Mouse (Mus musculus): Measurements from ENCODE around the gene Ccdc180. TPM values are rescaled to one million over a fixed set of nuclear protein-coding genes. Genes with fewer than 3 reads are reported as not detected.
A peak's percentile ranks its signal among the peaks of the same experiment; 100 is the strongest.

Ccdc180 gene
- polyA plus RNA-seq, 1 experiment from 2014 or later: 0.71 TPM

- H3K9me3 ChIP-seq (ENCODE audit: control insufficient read depth, low read length): no peaks in the 10 kb centered on the region
- no peaks in the 10 kb centered on the region for H3K36me3 ChIP-seq (ENCODE audit: control insufficient read depth, insufficient read depth, low read length)
- H3K4me3 ChIP-seq (ENCODE audit: low read depth, low read length): no peak overlapping the region
- H3K27ac ChIP-seq (ENCODE audit: low read depth, low read length): no peak overlapping the region
- no peak overlapping the region for H3K9ac ChIP-seq (ENCODE audit: low read depth, low read length)
- no peak for ATAC-seq (ENCODE audit: low FRiP score)
- 74% methylated on average over 4 of the region's 4 CpGs for WGBS
- H3K4me1 ChIP-seq (replicated peaks; ENCODE audit: control insufficient read depth, insufficient read depth, low read length): no peaks in the 10 kb centered on the region
- H3K4me2 ChIP-seq (replicated peaks; ENCODE audit: low read depth, low read length): no peak overlapping the region
- 0 out of 2 replicates have a peak, but pooled peaks cover 2% of the 10 kb centered on the region for H3K27me3 ChIP-seq (ENCODE audit: control insufficient read depth, insufficient read depth, low read length)
- DNase-seq (ENCODE audit: low spot score): no peak
Observed at GRCm38 (mm10) chr4:45928561-45928960, 38.5 kb downstream of the Ccdc180 start.

GRCm38 (mm10) chr4:45941628-45942044, 51.5 kb downstream of the Ccdc180 start:
- ATAC-seq (ENCODE audit: low FRiP score) (no peak), DNase-seq (ENCODE audit: low spot score) (peak; percentile 84)
- no peaks in the 10 kb centered on the region for H3K36me3 ChIP-seq (ENCODE audit: control insufficient read depth, insufficient read depth, low read length)
- no peak overlapping the region for H3K27ac ChIP-seq (ENCODE audit: low read depth, low read length)
- no peaks in the 10 kb centered on the region for H3K4me1 ChIP-seq (replicated peaks; ENCODE audit: control insufficient read depth, insufficient read depth, low read length)
- no peaks in the 10 kb centered on the region for H3K9me3 ChIP-seq (ENCODE audit: control insufficient read depth, low read length)
- H3K4me3 ChIP-seq (ENCODE audit: low read depth, low read length): no peak overlapping the region
- H3K9ac ChIP-seq (ENCODE audit: low read depth, low read length): no peak overlapping the region
- H3K27me3 ChIP-seq (ENCODE audit: control insufficient read depth, insufficient read depth, low read length): no peaks in the 10 kb centered on the region
- H3K4me2 ChIP-seq (replicated peaks; ENCODE audit: low read depth, low read length): no peak overlapping the region
- 38% methylated on average over 13 of the region's 13 CpGs for WGBS

- DNase-seq (ENCODE audit: low spot score): no peak
- no peak overlapping the region for H3K4me3 ChIP-seq (ENCODE audit: low read depth, low read length)
- H3K27ac ChIP-seq (ENCODE audit: low read depth, low read length): no peak overlapping the region
- no peak overlapping the region for H3K9ac ChIP-seq (ENCODE audit: low read depth, low read length)
- no peak for ATAC-seq (ENCODE audit: low FRiP score)
- H3K27me3 ChIP-seq (ENCODE audit: control insufficient read depth, insufficient read depth, low read length): no peaks in the 10 kb centered on the region
- H3K36me3 ChIP-seq (ENCODE audit: control insufficient read depth, insufficient read depth, low read length): no peaks in the 10 kb centered on the region
- no peaks in the 10 kb centered on the region for H3K9me3 ChIP-seq (ENCODE audit: control insufficient read depth, low read length)
- no peaks in the 10 kb centered on the region for H3K4me1 ChIP-seq (replicated peaks; ENCODE audit: control insufficient read depth, insufficient read depth, low read length)
- 79% methylated on average over 8 of the region's 8 CpGs for WGBS
- H3K4me2 ChIP-seq (replicated peaks; ENCODE audit: low read depth, low read length): no peak overlapping the region
Observed at GRCm38 (mm10) chr4:45947729-45948128, 57.6 kb downstream of the Ccdc180 start.

GRCm38 (mm10) chr4:45949109-45949848, 59.2 kb downstream of the Ccdc180 start:
- H3K9ac ChIP-seq (ENCODE audit: low read depth, low read length): no peak overlapping the region
- no peak overlapping the region for H3K4me3 ChIP-seq (ENCODE audit: low read depth, low read length)
- H3K9me3 ChIP-seq (ENCODE audit: control insufficient read depth, low read length): no peaks in the 10 kb centered on the region
- 94% methylated on average over 7 of the region's 7 CpGs for WGBS
- H3K4me1 ChIP-seq (replicated peaks; ENCODE audit: control insufficient read depth, insufficient read depth, low read length): no peaks in the 10 kb centered on the region
- H3K36me3 ChIP-seq (ENCODE audit: control insufficient read depth, insufficient read depth, low read length): no peaks in the 10 kb centered on the region
- no peak overlapping the region for H3K4me2 ChIP-seq (replicated peaks; ENCODE audit: low read depth, low read length)
- no peak for DNase-seq (ENCODE audit: low spot score)
- H3K27ac ChIP-seq (ENCODE audit: low read depth, low read length): no peak overlapping the region
- ATAC-seq (ENCODE audit: low FRiP score): no peak
- no peaks in the 10 kb centered on the region for H3K27me3 ChIP-seq (ENCODE audit: control insufficient read depth, insufficient read depth, low read length)

GRCm38 (mm10) chr4:45951830-45952229, 61.7 kb downstream of the Ccdc180 start:
- Histone ChIP-seq H3K9ac (ENCODE audit: low read depth, low read length) (no peak overlapping the region), H3K36me3 (ENCODE audit: control insufficient read depth, insufficient read depth, low read length) (no peaks in the 10 kb centered on the region), H3K9me3 (ENCODE audit: control insufficient read depth, low read length) (no peaks in the 10 kb centered on the region), H3K4me1 (replicated peaks; ENCODE audit: control insufficient read depth, insufficient read depth, low read length) (no peaks in the 10 kb centered on the region), H3K27me3 (ENCODE audit: control insufficient read depth, insufficient read depth, low read length) (no peaks in the 10 kb centered on the region), H3K4me2 (replicated peaks; ENCODE audit: low read depth, low read length) (no peak overlapping the region), H3K27ac (ENCODE audit: low read depth, low read length) (no peak overlapping the region), H3K4me3 (ENCODE audit: low read depth, low read length) (no peak overlapping the region)
- DNase-seq (ENCODE audit: low spot score) (no peak), ATAC-seq (ENCODE audit: low FRiP score) (no peak)
- WGBS: 96% methylated on average over 18 of the region's 18 CpGs

GRCm38 (mm10) chr4:45953025-45953919, 63.2 kb downstream of the Ccdc180 start:
- Histone ChIP-seq H3K4me1 (replicated peaks; ENCODE audit: control insufficient read depth, insufficient read depth, low read length) (no peaks in the 10 kb centered on the region), H3K27ac (ENCODE audit: low read depth, low read length) (no peak overlapping the region), H3K9me3 (ENCODE audit: control insufficient read depth, low read length) (no peaks in the 10 kb centered on the region), H3K4me3 (ENCODE audit: low read depth, low read length) (no peak overlapping the region), H3K27me3 (ENCODE audit: control insufficient read depth, insufficient read depth, low read length) (no peaks in the 10 kb centered on the region), H3K9ac (ENCODE audit: low read depth, low read length) (no peak overlapping the region), H3K4me2 (replicated peaks; ENCODE audit: low read depth, low read length) (no peak overlapping the region), H3K36me3 (ENCODE audit: control insufficient read depth, insufficient read depth, low read length) (no peaks in the 10 kb centered on the region)
- ATAC-seq (ENCODE audit: low FRiP score) (no peak), DNase-seq (ENCODE audit: low spot score) (no peak)
- 89% methylated on average over 23 of the region's 23 CpGs for whole genome bisulfite sequencing

DNA sequence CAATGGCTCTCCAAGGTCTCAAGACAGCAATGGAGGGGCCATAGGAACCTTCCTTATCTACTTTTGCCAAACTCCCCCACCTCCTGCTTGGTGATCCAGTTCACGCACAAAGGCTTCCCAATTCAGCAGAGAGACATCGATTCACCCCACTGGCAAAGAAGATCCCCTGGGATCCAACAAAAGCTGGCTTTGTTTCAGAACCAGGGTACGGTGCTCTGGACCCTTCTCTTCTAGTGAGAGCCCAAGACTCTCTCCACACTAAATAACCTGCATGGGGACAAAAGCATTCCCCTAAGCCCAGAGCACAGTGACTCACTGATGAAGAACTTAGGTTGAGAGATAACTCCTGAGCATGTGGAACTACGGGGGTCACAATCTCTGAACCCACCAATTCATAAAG, 65.1 kb downstream of the Ccdc180 start:
- H3K9me3 ChIP-seq (ENCODE audit: control insufficient read depth, low read length): no peaks in the 10 kb centered on the region
- H3K9ac ChIP-seq (ENCODE audit: low read depth, low read length): no peak overlapping the region
- H3K36me3 ChIP-seq (ENCODE audit: control insufficient read depth, insufficient read depth, low read length): no peaks in the 10 kb centered on the region
- H3K4me3 ChIP-seq (ENCODE audit: low read depth, low read length): no peak overlapping the region
- 85% methylated on average over 4 of the region's 4 CpGs for WGBS
- ATAC-seq (ENCODE audit: low FRiP score) (no peak), DNase-seq (ENCODE audit: low spot score) (no peak)
- H3K4me1 ChIP-seq (replicated peaks; ENCODE audit: control insufficient read depth, insufficient read depth, low read length): no peaks in the 10 kb centered on the region
- H3K4me2 ChIP-seq (replicated peaks; ENCODE audit: low read depth, low read length): no peak overlapping the region
- no peaks in the 10 kb centered on the region for H3K27me3 ChIP-seq (ENCODE audit: control insufficient read depth, insufficient read depth, low read length)
- no peak overlapping the region for H3K27ac ChIP-seq (ENCODE audit: low read depth, low read length)

DNA sequence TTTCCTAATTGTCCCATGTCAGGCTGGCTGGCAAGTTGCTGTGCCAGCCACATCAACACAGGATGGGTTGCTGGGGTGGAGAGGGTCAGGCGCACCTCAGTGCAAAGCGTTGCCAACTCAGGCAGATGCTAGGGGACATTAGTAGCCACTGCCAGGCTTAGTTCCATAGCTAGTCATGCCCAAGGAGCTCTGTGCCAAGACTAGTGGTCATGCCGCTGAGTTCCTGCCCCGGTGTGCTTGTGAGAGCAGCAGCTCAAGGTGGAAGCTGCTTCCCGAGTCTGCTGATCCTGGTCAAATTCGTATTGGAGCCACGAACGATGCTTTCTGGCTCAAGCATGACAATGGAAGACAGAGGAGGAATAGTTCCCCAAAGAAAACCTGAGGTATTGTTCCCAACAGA, 66.0 kb downstream of the Ccdc180 start:
- no peaks in the 10 kb centered on the region for H3K36me3 ChIP-seq (ENCODE audit: control insufficient read depth, insufficient read depth, low read length)
- no peak for DNase-seq (ENCODE audit: low spot score)
- ATAC-seq (ENCODE audit: low FRiP score): no peak
- 97% methylated on average over 8 of the region's 8 CpGs for WGBS
- H3K27me3 ChIP-seq (ENCODE audit: control insufficient read depth, insufficient read depth, low read length): no peaks in the 10 kb centered on the region
- H3K9me3 ChIP-seq (ENCODE audit: control insufficient read depth, low read length): no peaks in the 10 kb centered on the region
- no peak overlapping the region for H3K27ac ChIP-seq (ENCODE audit: low read depth, low read length)
- no peak overlapping the region for H3K4me2 ChIP-seq (replicated peaks; ENCODE audit: low read depth, low read length)
- no peak overlapping the region for H3K4me3 ChIP-seq (ENCODE audit: low read depth, low read length)
- H3K9ac ChIP-seq (ENCODE audit: low read depth, low read length): no peak overlapping the region
- no peaks in the 10 kb centered on the region for H3K4me1 ChIP-seq (replicated peaks; ENCODE audit: control insufficient read depth, insufficient read depth, low read length)
